25 mouse cellular contexts compared by ENCODE assay signal in genomic region chr4:137379713-137380255, GRCm38 (mm10). TPM values are rescaled to one million over a fixed set of nuclear protein-coding genes. Genes with fewer than 3 reads are reported as not detected.
"Had no signal": no experiment of that assay in that cellular context is flagged by ENCODE, and none has a peak within 500 bp of the region (broad histone marks: within the 10 kb centered on the region; RNA-seq: fewer than 3 reads in every experiment).

No protein-coding gene starts in this region.

- H3K27me3 ChIP-seq: liver, embryonic 13.5 days; midbrain, embryonic 12.5 days; midbrain, embryonic 15.5 days; neural tube, embryonic 13.5 days had no signal

- H3K27ac ChIP-seq: left cerebral cortex, adult 2 months; midbrain, embryonic 12.5 days; midbrain, embryonic 15.5 days; neural tube, embryonic 13.5 days had no signal

- H3K4me1 ChIP-seq: midbrain, embryonic 12.5 days; midbrain, embryonic 15.5 days; neural tube, embryonic 13.5 days had no signal

- H3K4me3 ChIP-seq: left cerebral cortex, adult 2 months; liver, embryonic 13.5 days; midbrain, embryonic 12.5 days; midbrain, embryonic 15.5 days; myocyte; neural tube, embryonic 13.5 days had no signal

- DNase-seq: kidney, postnatal 14 days; kidney, postnatal 4 days; liver, embryonic 13.5 days; lung, adult 2 months; lung, postnatal 14 days; lung, postnatal 4 days; retina, postnatal 1 day; right cerebral cortex, postnatal 25 days; thymus, adult 18-20 months; thymus, postnatal 14 days; thymus, postnatal 4 days had no signal

- H3K9me3 ChIP-seq: liver, embryonic 13.5 days; midbrain, embryonic 12.5 days; midbrain, embryonic 15.5 days; neural tube, embryonic 13.5 days had no signal

- H3K36me3 ChIP-seq: liver, embryonic 13.5 days; midbrain, embryonic 12.5 days; midbrain, embryonic 15.5 days; neural tube, embryonic 13.5 days had no signal

RNA-seq across cellular contexts. Expression of gene Cela3a, which starts 29.8 kb away (rescaled TPM):
- total RNA-seq: layer of hippocampus, adult 18-20 months; layer of hippocampus, postnatal 14 days; left cerebral cortex, adult 2 months; left cerebral cortex, postnatal 10 days; left cerebral cortex, postnatal 36 days; liver, adult 2 months; megakaryocyte progenitor cell, adult 5-6 weeks; megakaryocyte-erythroid progenitor cell, adult 5-6 weeks; monocyte, adult 5-6 weeks; neutrophil, adult 5-6 weeks had no signal

RNA-seq across cellular contexts. Expression of gene Cela3b, which starts 50.6 kb away (rescaled TPM):
- total RNA-seq: layer of hippocampus, adult 18-20 months; layer of hippocampus, postnatal 14 days; left cerebral cortex, adult 2 months; left cerebral cortex, postnatal 10 days; left cerebral cortex, postnatal 36 days; megakaryocyte progenitor cell, adult 5-6 weeks; megakaryocyte-erythroid progenitor cell, adult 5-6 weeks; monocyte, adult 5-6 weeks; neutrophil, adult 5-6 weeks had no signal
